Mouse (Mus musculus): ENCODE results near the gene Tctex1d4. TPM values are rescaled to one million over a fixed set of nuclear protein-coding genes. Genes with fewer than 3 reads are reported as not detected.

Tctex1d4 gene
- polyA plus RNA-seq, 1 experiment from 2014 or later: 0.60 TPM

GRCm38 (mm10) chr4:117110985-117111384, 15.6 kb upstream of the Tctex1d4 start:
- no peak for ATAC-seq (ENCODE audit: low FRiP score)
- Histone ChIP-seq H3K4me1 (replicated peaks; ENCODE audit: control insufficient read depth, insufficient read depth, low read length) (no peaks in the 10 kb centered on the region), H3K36me3 (ENCODE audit: control insufficient read depth, insufficient read depth, low read length) (no peaks in the 10 kb centered on the region), H3K9ac (ENCODE audit: low read depth, low read length) (no peak overlapping the region), H3K27me3 (ENCODE audit: control insufficient read depth, insufficient read depth, low read length) (no peaks in the 10 kb centered on the region), H3K27ac (ENCODE audit: low read depth, low read length) (no peak overlapping the region), H3K9me3 (ENCODE audit: control insufficient read depth, low read length) (no peaks in the 10 kb centered on the region), H3K4me3 (ENCODE audit: low read depth, low read length) (no peak overlapping the region), H3K4me2 (replicated peaks; ENCODE audit: low read depth, low read length) (no peak overlapping the region)
- no peak for DNase-seq (ENCODE audit: low spot score)
- WGBS: 93% methylated on average over 11 of the region's 11 CpGs

GRCm38 (mm10) chr4:117113237-117113636, 13.4 kb upstream of the Tctex1d4 start:
- Histone ChIP-seq H3K4me1 (replicated peaks; ENCODE audit: control insufficient read depth, insufficient read depth, low read length) (no peaks in the 10 kb centered on the region), H3K4me2 (replicated peaks; ENCODE audit: low read depth, low read length) (no peak overlapping the region), H3K4me3 (ENCODE audit: low read depth, low read length) (no peak overlapping the region), H3K9ac (ENCODE audit: low read depth, low read length) (no peak overlapping the region), H3K36me3 (ENCODE audit: control insufficient read depth, insufficient read depth, low read length) (no peaks in the 10 kb centered on the region), H3K27me3 (ENCODE audit: control insufficient read depth, insufficient read depth, low read length) (no peaks in the 10 kb centered on the region), H3K9me3 (ENCODE audit: control insufficient read depth, low read length) (no peaks in the 10 kb centered on the region), H3K27ac (ENCODE audit: low read depth, low read length) (no peak overlapping the region)
- DNase-seq (ENCODE audit: low spot score): no peak
- WGBS: 94% methylated on average over 1 of the region's 1 CpGs
- ATAC-seq (ENCODE audit: low FRiP score): no peak

GRCm38 (mm10) chr4:117115592-117115991, 11.0 kb upstream of the Tctex1d4 start:
- no peak for DNase-seq (ENCODE audit: low spot score)
- Histone ChIP-seq H3K4me3 (ENCODE audit: low read depth, low read length) (no peak overlapping the region), H3K27ac (ENCODE audit: low read depth, low read length) (no peak overlapping the region), H3K4me1 (replicated peaks; ENCODE audit: control insufficient read depth, insufficient read depth, low read length) (no peaks in the 10 kb centered on the region), H3K9ac (ENCODE audit: low read depth, low read length) (no peak overlapping the region), H3K4me2 (replicated peaks; ENCODE audit: low read depth, low read length) (no peak overlapping the region), H3K27me3 (ENCODE audit: control insufficient read depth, insufficient read depth, low read length) (no peaks in the 10 kb centered on the region), H3K36me3 (ENCODE audit: control insufficient read depth, insufficient read depth, low read length) (no peaks in the 10 kb centered on the region), H3K9me3 (ENCODE audit: control insufficient read depth, low read length) (no peaks in the 10 kb centered on the region)
- WGBS: 88% methylated on average over 5 of the region's 5 CpGs
- no peak for ATAC-seq (ENCODE audit: low FRiP score)

GRCm38 (mm10) chr4:117117931-117118330, 8.7 kb upstream of the Tctex1d4 start:
- 93% methylated on average over 7 of the region's 7 CpGs for WGBS
- Histone ChIP-seq H3K27me3 (ENCODE audit: control insufficient read depth, insufficient read depth, low read length) (no peaks in the 10 kb centered on the region), H3K27ac (ENCODE audit: low read depth, low read length) (no peak overlapping the region), H3K4me3 (ENCODE audit: low read depth, low read length) (no peak overlapping the region), H3K4me1 (replicated peaks; ENCODE audit: control insufficient read depth, insufficient read depth, low read length) (0 out of 2 replicates have a peak, but pooled peaks cover 2% of the 10 kb centered on the region), H3K4me2 (replicated peaks; ENCODE audit: low read depth, low read length) (no peak overlapping the region), H3K9ac (ENCODE audit: low read depth, low read length) (no peak overlapping the region), H3K9me3 (ENCODE audit: control insufficient read depth, low read length) (no peaks in the 10 kb centered on the region), H3K36me3 (ENCODE audit: control insufficient read depth, insufficient read depth, low read length) (no peaks in the 10 kb centered on the region)
- DNase-seq (ENCODE audit: low spot score) (no peak), ATAC-seq (ENCODE audit: low FRiP score) (no peak)

GRCm38 (mm10) chr4:117119636-117120035, 7.0 kb upstream of the Tctex1d4 start:
- H3K9me3 ChIP-seq (ENCODE audit: control insufficient read depth, low read length): no peaks in the 10 kb centered on the region
- 0 out of 2 replicates have a peak, but pooled peaks cover 5% of the 10 kb centered on the region for H3K4me1 ChIP-seq (replicated peaks; ENCODE audit: control insufficient read depth, insufficient read depth, low read length)
- peak overlapping the region; percentile 64 for H3K9ac ChIP-seq (ENCODE audit: low read depth, low read length)
- H3K27me3 ChIP-seq (ENCODE audit: control insufficient read depth, insufficient read depth, low read length): no peaks in the 10 kb centered on the region
- no peak for DNase-seq (ENCODE audit: low spot score)
- peak overlapping the region; percentile 67 for H3K4me3 ChIP-seq (ENCODE audit: low read depth, low read length)
- ATAC-seq (ENCODE audit: low FRiP score): peak; percentile 3; the same call in 1 of the 2 replicates
- no peaks in the 10 kb centered on the region for H3K36me3 ChIP-seq (ENCODE audit: control insufficient read depth, insufficient read depth, low read length)
- 79% methylated on average over 5 of the region's 5 CpGs for WGBS
- peak overlapping the region; percentile 87 for H3K27ac ChIP-seq (ENCODE audit: low read depth, low read length)
- H3K4me2 ChIP-seq (replicated peaks; ENCODE audit: low read depth, low read length): peak overlapping the region; percentile 100

- peak overlapping the region; percentile 67 for H3K4me3 ChIP-seq (ENCODE audit: low read depth, low read length)
- H3K9ac ChIP-seq (ENCODE audit: low read depth, low read length): peak overlapping the region; percentile 64
- peaks cover 6% of the 10 kb centered on the region for H3K4me1 ChIP-seq (replicated peaks; ENCODE audit: control insufficient read depth, insufficient read depth, low read length)
- 5% methylated on average over 10 of the region's 10 CpGs for WGBS
- peak overlapping the region; percentile 87 for H3K27ac ChIP-seq (ENCODE audit: low read depth, low read length)
- DNase-seq (ENCODE audit: low spot score) (no peak), ATAC-seq (ENCODE audit: low FRiP score) (peak; percentile 31)
- H3K4me2 ChIP-seq (replicated peaks; ENCODE audit: low read depth, low read length): peak overlapping the region; percentile 100
- H3K27me3 ChIP-seq (ENCODE audit: control insufficient read depth, insufficient read depth, low read length): no peaks in the 10 kb centered on the region
- H3K36me3 ChIP-seq (ENCODE audit: control insufficient read depth, insufficient read depth, low read length): no peaks in the 10 kb centered on the region
- no peaks in the 10 kb centered on the region for H3K9me3 ChIP-seq (ENCODE audit: control insufficient read depth, low read length)
Observed at GRCm38 (mm10) chr4:117120052-117120444, 6.5 kb upstream of the Tctex1d4 start.

GRCm38 (mm10) chr4:117120445-117121414, 5.9 kb upstream of the Tctex1d4 start:
- ATAC-seq (ENCODE audit: low FRiP score): peak; percentile 92
- no peaks in the 10 kb centered on the region for H3K9me3 ChIP-seq (ENCODE audit: control insufficient read depth, low read length)
- H3K27me3 ChIP-seq (ENCODE audit: control insufficient read depth, insufficient read depth, low read length): no peaks in the 10 kb centered on the region
- no peaks in the 10 kb centered on the region for H3K36me3 ChIP-seq (ENCODE audit: control insufficient read depth, insufficient read depth, low read length)
- peak overlapping the region; percentile 87 for H3K27ac ChIP-seq (ENCODE audit: low read depth, low read length)
- H3K4me1 ChIP-seq (replicated peaks; ENCODE audit: control insufficient read depth, insufficient read depth, low read length): peaks cover 13% of the 10 kb centered on the region
- H3K9ac ChIP-seq (ENCODE audit: low read depth, low read length): peak overlapping the region; percentile 64
- peak overlapping the region; percentile 100 for H3K4me2 ChIP-seq (replicated peaks; ENCODE audit: low read depth, low read length)
- peak; percentile 92 for DNase-seq (ENCODE audit: low spot score)
- H3K4me3 ChIP-seq (ENCODE audit: low read depth, low read length): peak overlapping the region; percentile 67
- WGBS: under 1% methylated on average over 69 of the region's 69 CpGs

- H3K27me3 ChIP-seq (ENCODE audit: control insufficient read depth, insufficient read depth, low read length): no peaks in the 10 kb centered on the region
- no peak overlapping the region for H3K4me3 ChIP-seq (ENCODE audit: low read depth, low read length)
- 94% methylated on average over 4 of the region's 4 CpGs for WGBS
- peaks cover 15% of the 10 kb centered on the region for H3K4me1 ChIP-seq (replicated peaks; ENCODE audit: control insufficient read depth, insufficient read depth, low read length)
- no peak for ATAC-seq (ENCODE audit: low FRiP score)
- no peaks in the 10 kb centered on the region for H3K36me3 ChIP-seq (ENCODE audit: control insufficient read depth, insufficient read depth, low read length)
- H3K4me2 ChIP-seq (replicated peaks; ENCODE audit: low read depth, low read length): no peak overlapping the region
- H3K27ac ChIP-seq (ENCODE audit: low read depth, low read length): no peak overlapping the region
- no peak overlapping the region for H3K9ac ChIP-seq (ENCODE audit: low read depth, low read length)
- no peak for DNase-seq (ENCODE audit: low spot score)
- no peaks in the 10 kb centered on the region for H3K9me3 ChIP-seq (ENCODE audit: control insufficient read depth, low read length)
Observed at GRCm38 (mm10) chr4:117122209-117122608, 4.4 kb upstream of the Tctex1d4 start.
